Mouse (Mus musculus) lung, embryonic 16.5 days (tissue): ENCODE data around the gene Atp2c2. TPM values are rescaled to one million over a fixed set of nuclear protein-coding genes. Genes with fewer than 3 reads are reported as not detected.

Source experiments
- ATAC-seq: fragments of 200-750 bp; cut with Nextera tagmentation; 2 replicates; pipeline ENCODE4 v1.8.0; 2017; ENCODE audit warnings: low read depth, mild to moderate bottlenecking, moderate library complexity
- H3K27ac ChIP-seq: fragments of 300-500 bp; sonication (generic); 2 replicates; pipeline ENCODE4 v1.5.1; 2014; ENCODE audit warnings: mild to moderate bottlenecking, control low read depth, low read length
- H3K27me3 ChIP-seq: fragments of 300-500 bp; sonication (generic); 2 replicates; pipeline ENCODE4 v1.6.1; 2014; ENCODE audit warnings: low read depth, low read length, mixed read lengths; ENCODE audit not compliant: control insufficient read depth, insufficient read depth
- H3K36me3 ChIP-seq: fragments of 300-500 bp; sonication (generic); 2 replicates; pipeline ENCODE4 v1.6.1; 2014; ENCODE audit warnings: low read length; ENCODE audit not compliant: control insufficient read depth, insufficient read depth
- H3K4me1 ChIP-seq: fragments of 300-500 bp; sonication (generic); replicated peaks from 2 replicates; pipeline ENCODE4 v1.6.1; 2014; ENCODE audit warnings: low read length, mixed read lengths; ENCODE audit not compliant: control insufficient read depth, insufficient read depth
- H3K4me2 ChIP-seq: fragments of 300-500 bp; sonication (generic); 2 replicates; pipeline ENCODE4 v1.6.1; 2014; ENCODE audit warnings: low read depth, low read length, control low read depth
- H3K4me3 ChIP-seq: fragments of 300-500 bp; sonication (generic); 2 replicates; pipeline ENCODE4 v1.5.1; 2014; ENCODE audit warnings: mild to moderate bottlenecking, low read length, control low read depth
- H3K9ac ChIP-seq: fragments of 300-500 bp; sonication (generic); 2 replicates; pipeline ENCODE4 v1.6.1; 2014; ENCODE audit warnings: low read length, control low read depth
- H3K9me3 ChIP-seq: fragments of 300-500 bp; sonication (generic); 2 replicates; pipeline ENCODE4 v1.6.1; 2016; ENCODE audit warnings: low read length; ENCODE audit not compliant: control insufficient read depth
- WGBS: fragments of 180-500 bp; shearing (Covaris S2); extraction: QIAGEN DNeasy Blood & Tissue Kit; methylation state at CpG from one replicate; pipeline ENCODE4 v1.1.7; 2014; 5-methylcytosine and 5-hydroxymethylcytosine counted together
- polyA plus RNA-seq: library from polyadenylated mRNA; unstranded; fragments of >200 nt; fragmentation: Nextera tagmentation; extraction: Ambion mirVana; gene quantifications from 2 replicates; pipeline ENCODE4 v1.2.1, GENCODE M21; 2015

Atp2c2 gene
- polyA plus RNA-seq, 1 experiment from 2014 or later: 4.0 TPM

- ATAC-seq: no peak
These were observed 5.1 kb upstream of the Atp2c2 start for GRCm38 (mm10) chr8:119694696-119695095.

GRCm38 (mm10) chr8:119697163-119697562 lies 2.6 kb upstream of the Atp2c2 start:
- Histone ChIP-seq H3K4me3 (no peak overlapping the region), H3K9me3 (no peaks in the 10 kb centered on the region), H3K4me1 (peaks cover 7% of the 10 kb centered on the region; the same call in 1 of the 2 replicates), H3K27me3 (peaks cover 29% of the 10 kb centered on the region), H3K9ac (no peak overlapping the region), H3K36me3 (no peaks in the 10 kb centered on the region), H3K27ac (no peak overlapping the region), H3K4me2 (no peak overlapping the region)
- 83% methylated on average over 2 of the region's 2 CpGs for WGBS
- no peak for ATAC-seq

More at GRCm38 (mm10) chr8:119694696-119695095, 5.1 kb upstream of the Atp2c2 start:
- Histone ChIP-seq H3K4me1 (peaks cover 3% of the 10 kb centered on the region), H3K9ac (no peak overlapping the region), H3K27me3 (peaks cover 17% of the 10 kb centered on the region), H3K27ac (no peak overlapping the region), H3K4me2 (no peak overlapping the region), H3K36me3 (no peaks in the 10 kb centered on the region), H3K9me3 (no peaks in the 10 kb centered on the region), H3K4me3 (no peak overlapping the region)
- 51% methylated on average over 7 of the region's 7 CpGs for WGBS

DNA sequence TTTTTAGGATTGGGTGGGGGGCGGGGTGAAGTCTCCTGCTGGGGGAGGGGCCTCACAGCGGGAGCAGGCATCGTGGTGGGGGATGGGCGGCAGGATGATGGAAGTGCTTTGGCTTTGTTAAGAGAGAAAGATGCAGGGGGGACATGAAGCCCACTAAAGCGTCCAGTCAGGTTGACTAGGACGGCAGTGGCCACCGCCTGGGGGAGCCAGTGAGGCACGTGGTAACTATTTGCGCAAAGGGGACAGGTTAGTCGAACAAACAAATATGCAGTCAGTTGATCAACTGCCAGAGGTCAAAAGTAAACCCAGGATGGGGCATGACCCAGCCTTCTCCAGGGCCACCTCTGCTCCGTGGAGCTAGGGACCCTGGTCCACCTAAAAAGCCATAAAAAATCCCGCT lies 849 bp upstream of the Atp2c2 start:
- Histone ChIP-seq H3K4me3 (peak overlapping the region; percentile 38), H3K9me3 (no peaks in the 10 kb centered on the region), H3K4me1 (peaks cover 7% of the 10 kb centered on the region; the same call in 1 of the 2 replicates), H3K36me3 (no peaks in the 10 kb centered on the region), H3K4me2 (peak overlapping the region; percentile 54), H3K9ac (no peak overlapping the region), H3K27ac (no peak overlapping the region), H3K27me3 (peaks cover 29% of the 10 kb centered on the region)
- 0 out of 2 replicates have a peak, but pooled peaks have one; percentile 8 for ATAC-seq
- 1% methylated on average over 12 of the region's 12 CpGs for WGBS

- Histone ChIP-seq H3K36me3 (no peaks in the 10 kb centered on the region), H3K27me3 (peaks cover 27% of the 10 kb centered on the region), H3K4me1 (peaks cover 7% of the 10 kb centered on the region; the same call in 1 of the 2 replicates), H3K27ac (no peak overlapping the region), H3K4me2 (no peak overlapping the region), H3K9ac (no peak overlapping the region), H3K9me3 (no peaks in the 10 kb centered on the region), H3K4me3 (no peak overlapping the region)
- WGBS: 23% methylated on average over 7 of the region's 7 CpGs
- ATAC-seq: no peak
These were observed 3.2 kb downstream of the Atp2c2 start for GRCm38 (mm10) chr8:119702965-119703364.

- ATAC-seq: no peak
- H3K27ac ChIP-seq: no peak overlapping the region
These were observed 7.3 kb downstream of the Atp2c2 start for GRCm38 (mm10) chr8:119707146-119707545.

DNA sequence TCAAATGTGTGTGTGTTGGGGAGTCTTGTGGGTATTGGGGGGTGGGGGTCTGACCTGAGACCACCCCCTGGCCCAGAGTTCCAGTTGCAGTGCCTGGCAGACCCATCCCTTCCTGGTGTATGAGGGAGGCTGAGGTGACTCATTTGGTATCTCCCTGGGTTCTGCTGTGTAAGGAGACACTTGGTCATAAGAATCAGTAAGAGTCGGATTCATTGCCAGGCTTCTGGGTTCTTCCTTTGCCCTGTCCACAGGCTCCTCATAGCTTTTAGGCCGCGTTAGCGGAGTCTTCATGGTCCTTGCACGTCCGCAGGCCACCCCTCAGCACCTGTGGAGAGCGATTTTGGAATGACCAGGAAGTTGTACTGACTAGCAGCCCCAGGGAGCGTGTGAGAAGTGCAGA lies 8.7 kb downstream of the Atp2c2 start:
- no peak overlapping the region for H3K4me2 ChIP-seq
- H3K9me3 ChIP-seq: no peaks in the 10 kb centered on the region
- 0 out of 2 replicates have a peak, but pooled peaks cover 5% of the 10 kb centered on the region for H3K4me1 ChIP-seq
- H3K36me3 ChIP-seq: no peaks in the 10 kb centered on the region
- no peak overlapping the region for H3K27ac ChIP-seq
- H3K4me3 ChIP-seq: no peak overlapping the region
- no peaks in the 10 kb centered on the region for H3K27me3 ChIP-seq
- no peak for ATAC-seq
- WGBS: 83% methylated on average over 8 of the region's 8 CpGs
- no peak overlapping the region for H3K9ac ChIP-seq

More at GRCm38 (mm10) chr8:119707146-119707545, 7.3 kb downstream of the Atp2c2 start:
- Histone ChIP-seq H3K9me3 (no peaks in the 10 kb centered on the region), H3K36me3 (no peaks in the 10 kb centered on the region), H3K9ac (no peak overlapping the region), H3K4me1 (0 out of 2 replicates have a peak, but pooled peaks cover 3% of the 10 kb centered on the region), H3K4me2 (no peak overlapping the region), H3K4me3 (no peak overlapping the region), H3K27me3 (no peaks in the 10 kb centered on the region)
- WGBS: 89% methylated on average over 9 of the region's 9 CpGs

DNA sequence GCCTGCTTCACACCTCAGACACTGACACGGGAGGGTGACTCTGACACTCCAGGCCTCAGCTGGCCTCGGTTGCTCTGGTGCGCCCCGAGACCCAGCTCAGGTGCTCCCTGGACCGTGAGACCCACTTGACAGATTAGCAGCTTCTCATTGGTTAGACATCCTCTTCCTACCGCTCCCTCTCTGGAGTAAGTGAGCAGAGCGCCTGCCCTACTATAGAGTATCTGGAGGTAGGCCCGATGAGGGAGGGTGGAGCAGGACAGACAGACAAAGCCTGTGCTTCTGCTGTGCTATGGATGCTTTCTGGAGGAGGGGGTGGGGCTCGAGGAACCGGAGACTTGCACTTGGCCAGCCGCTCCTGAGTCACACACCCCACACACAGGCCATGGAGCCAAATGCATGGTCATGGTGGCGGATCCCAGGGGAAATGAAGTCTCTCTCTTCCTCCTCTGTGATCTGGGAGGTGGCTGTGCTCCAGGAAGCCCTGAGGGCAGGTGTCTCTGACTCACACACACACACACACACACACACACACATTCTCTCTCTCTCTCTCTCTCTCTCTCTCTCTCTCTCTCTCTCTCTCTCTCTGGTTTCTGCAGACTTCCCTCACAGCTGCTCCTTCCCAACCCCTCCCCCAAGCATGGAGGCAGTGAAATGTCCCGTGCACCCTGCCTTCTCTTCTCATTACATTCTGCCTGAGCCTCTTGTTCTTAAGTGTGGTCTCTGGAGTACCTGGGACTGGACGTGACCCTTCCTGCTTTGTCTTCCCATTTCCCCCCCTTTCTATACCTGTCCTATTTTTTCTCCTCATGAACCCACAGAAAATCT lies 9.3 kb downstream of the Atp2c2 start:
- no peaks in the 10 kb centered on the region for H3K9me3 ChIP-seq
- H3K4me3 ChIP-seq: no peak overlapping the region
- H3K36me3 ChIP-seq: no peaks in the 10 kb centered on the region
- H3K9ac ChIP-seq: no peak overlapping the region
- no peak overlapping the region for H3K4me2 ChIP-seq
- no peaks in the 10 kb centered on the region for H3K27me3 ChIP-seq
- WGBS: 46% methylated on average over 14 of the region's 14 CpGs
- peak overlapping the region; percentile 27; the same call in 1 of the 2 replicates for H3K27ac ChIP-seq
- 0 out of 2 replicates have a peak, but pooled peaks cover 9% of the 10 kb centered on the region for H3K4me1 ChIP-seq
- no peak; the same call in 1 of the 2 replicates for ATAC-seq

- Histone ChIP-seq H3K27me3 (no peaks in the 10 kb centered on the region), H3K4me1 (peaks cover 12% of the 10 kb centered on the region), H3K9ac (no peak overlapping the region), H3K36me3 (no peaks in the 10 kb centered on the region), H3K27ac (peak overlapping the region; percentile 27; the same call in 1 of the 2 replicates), H3K4me2 (no peak overlapping the region), H3K9me3 (no peaks in the 10 kb centered on the region), H3K4me3 (no peak overlapping the region)
- 60% methylated on average over 11 of the region's 11 CpGs for WGBS
- peak; percentile 42 for ATAC-seq
These were observed 9.9 kb downstream of the Atp2c2 start for GRCm38 (mm10) chr8:119709703-119710093.

DNA sequence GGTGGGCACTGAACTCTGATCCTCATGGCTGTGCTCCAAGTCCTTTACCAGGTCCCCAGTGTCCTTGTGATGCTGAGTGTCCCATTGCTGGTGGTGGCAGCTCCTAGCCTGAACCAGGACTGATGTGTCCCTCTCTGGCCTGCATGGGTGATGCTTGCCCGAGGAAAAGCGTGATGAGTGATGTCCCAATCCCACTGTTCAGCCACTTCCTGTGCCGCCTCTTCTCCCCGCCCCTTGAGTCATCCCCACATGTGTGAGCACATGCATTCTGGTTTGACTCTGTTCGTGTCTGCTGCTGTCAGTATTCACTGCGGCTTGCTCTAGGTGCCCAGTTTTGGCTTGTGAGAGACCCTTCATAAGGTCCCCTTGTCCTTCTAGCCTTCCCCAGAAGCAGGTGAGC lies 12.4 kb downstream of the Atp2c2 start:
- no peak overlapping the region for H3K4me2 ChIP-seq
- H3K27ac ChIP-seq: no peak overlapping the region
- no peaks in the 10 kb centered on the region for H3K27me3 ChIP-seq
- no peak overlapping the region for H3K4me3 ChIP-seq
- ATAC-seq: no peak
- no peaks in the 10 kb centered on the region for H3K36me3 ChIP-seq
- 53% methylated on average over 6 of the region's 6 CpGs for WGBS
- H3K9me3 ChIP-seq: no peaks in the 10 kb centered on the region
- peaks cover 26% of the 10 kb centered on the region for H3K4me1 ChIP-seq
- no peak overlapping the region for H3K9ac ChIP-seq
